Mouse (Mus musculus) megakaryocyte, embryonic 14.5 days (primary cell): ENCODE measurements around the gene 3830406C13Rik. TPM values are rescaled to one million over a fixed set of nuclear protein-coding genes. Genes with fewer than 3 reads are reported as not detected.

ENCODE experiments used
- H3K27me3 ChIP-seq: replicated peaks from 2 replicates; pipeline ENCODE3; 2012; ENCODE audit warnings: inconsistent platforms
- H3K36me3 ChIP-seq: replicated peaks from 2 replicates; pipeline ENCODE3; 2012; ENCODE audit warnings: low read length, inconsistent platforms, mixed read lengths
- H3K4me1 ChIP-seq: 2 replicates; pipeline ENCODE4 v1.6.1; 2012; ENCODE audit warnings: inconsistent platforms
- H3K4me3 ChIP-seq: replicated peaks from 2 replicates; pipeline ENCODE3; 2012; ENCODE audit warnings: moderate library complexity, mild to moderate bottlenecking, inconsistent platforms
- H3K9me3 ChIP-seq: 2 replicates; pipeline ENCODE4 v1.6.1; 2012; ENCODE audit warnings: inconsistent platforms
- FLI1 ChIP-seq: IDR thresholded peaks from 2 replicates; pipeline ENCODE4 v1.6.1; 2012; ENCODE audit warnings: low read length, inconsistent platforms, mixed read lengths
- GATA1 ChIP-seq: IDR thresholded peaks from 3 replicates; pipeline ENCODE4 v1.6.1; 2012; ENCODE audit warnings: mixed read lengths, low read length, inconsistent platforms, borderline replicate concordance
- polyA plus RNA-seq: library from polyadenylated mRNA; stranded (reverse); fragments of >175 nt; gene quantifications from 2 replicates; pipeline ENCODE4 v1.2.3, GENCODE M21; 2012; ENCODE audit warnings: low replicate concordance; ENCODE audit not compliant: insufficient read depth

Gene 3830406C13Rik
- polyA plus RNA-seq, 1 experiment = 5.6 TPM

- Histone ChIP-seq H3K4me1 (peaks cover 19% of the 10 kb centered on the region), H3K9me3 (peaks cover 3% of the 10 kb centered on the region; the same call in 1 of the 2 replicates), H3K36me3 (no peaks in the 10 kb centered on the region), H3K27me3 (peaks cover 97% of the 10 kb centered on the region), H3K4me3 (no peak overlapping the region)
- no peak for TF ChIP-seq FLI1
Observed at GRCm38 (mm10) chr14:12341789-12342457, 58.0 kb downstream of the 3830406C13Rik start.

- Histone ChIP-seq H3K4me1 (peaks cover 19% of the 10 kb centered on the region), H3K9me3 (peaks cover 3% of the 10 kb centered on the region; the same call in 1 of the 2 replicates), H3K4me3 (no peak overlapping the region), H3K27me3 (peaks cover 97% of the 10 kb centered on the region), H3K36me3 (no peaks in the 10 kb centered on the region)
- no peak for TF ChIP-seq GATA1
- TF ChIP-seq FLI1 = no peak
Observed at GRCm38 (mm10) chr14:12342458-12343131, 58.6 kb downstream of the 3830406C13Rik start.

GRCm38 (mm10) chr14:12343451-12343941, 59.5 kb downstream of the 3830406C13Rik start:
- H3K27me3 ChIP-seq = peaks cover 97% of the 10 kb centered on the region

GRCm38 (mm10) chr14:12344061-12344745, 60.2 kb downstream of the 3830406C13Rik start:
- Histone ChIP-seq H3K4me3 (no peak overlapping the region), H3K4me1 (peaks cover 19% of the 10 kb centered on the region), H3K9me3 (no peaks in the 10 kb centered on the region), H3K27me3 (peaks cover 100% of the 10 kb centered on the region), H3K36me3 (no peaks in the 10 kb centered on the region)
- no peak for TF ChIP-seq FLI1
- no peak for TF ChIP-seq GATA1

More at GRCm38 (mm10) chr14:12343451-12343941, 59.5 kb downstream of the 3830406C13Rik start:
- no peak overlapping the region for H3K4me3 ChIP-seq
- H3K36me3 ChIP-seq = no peaks in the 10 kb centered on the region
- H3K4me1 ChIP-seq = peaks cover 19% of the 10 kb centered on the region
- H3K9me3 ChIP-seq = no peaks in the 10 kb centered on the region
- TF ChIP-seq FLI1 = no peak

- Histone ChIP-seq H3K4me1 (peaks cover 19% of the 10 kb centered on the region), H3K9me3 (no peaks in the 10 kb centered on the region), H3K36me3 (no peaks in the 10 kb centered on the region), H3K27me3 (peaks cover 100% of the 10 kb centered on the region), H3K4me3 (no peak overlapping the region)
- TF ChIP-seq FLI1 = no peak
- no peak for TF ChIP-seq GATA1
Observed at GRCm38 (mm10) chr14:12344746-12345240, 60.8 kb downstream of the 3830406C13Rik start.

- Histone ChIP-seq H3K4me3 (no peak overlapping the region), H3K9me3 (no peaks in the 10 kb centered on the region), H3K36me3 (no peaks in the 10 kb centered on the region), H3K4me1 (peaks cover 16% of the 10 kb centered on the region), H3K27me3 (peaks cover 100% of the 10 kb centered on the region)
- no peak for TF ChIP-seq FLI1
- TF ChIP-seq GATA1 = no peak
Observed at GRCm38 (mm10) chr14:12345241-12345921, 61.4 kb downstream of the 3830406C13Rik start.

GRCm38 (mm10) chr14:12346011-12346864, 62.3 kb downstream of the 3830406C13Rik start:
- no peaks in the 10 kb centered on the region for H3K36me3 ChIP-seq
- H3K4me1 ChIP-seq = peaks cover 11% of the 10 kb centered on the region; the same call in 1 of the 2 replicates
- H3K4me3 ChIP-seq = peak overlapping the region; percentile 18
- peaks cover 99% of the 10 kb centered on the region for H3K27me3 ChIP-seq
- TF ChIP-seq FLI1 = no peak
- no peak for TF ChIP-seq GATA1
- H3K9me3 ChIP-seq = no peaks in the 10 kb centered on the region

GRCm38 (mm10) chr14:12346865-12347600, 63.1 kb downstream of the 3830406C13Rik start:
- H3K4me1 ChIP-seq = peaks cover 7% of the 10 kb centered on the region; the same call in 1 of the 2 replicates
- peaks cover 94% of the 10 kb centered on the region for H3K27me3 ChIP-seq
- H3K9me3 ChIP-seq = no peaks in the 10 kb centered on the region
- no peaks in the 10 kb centered on the region for H3K36me3 ChIP-seq
- TF ChIP-seq FLI1 (no peak), GATA1 (no peak)
- H3K4me3 ChIP-seq = no peak overlapping the region
